Mouse (Mus musculus): ENCODE measurements at regions not wholly inside any gene's neighbourhood (a gene's known extent, or its start where the extent isn't known, plus 50 kb on each side); places are given as distances from the start of the nearest gene placed in this dataset.

GRCm38 (mm10) chr19:49741239-49741638 is 937.2 kb downstream of the Sorcs1 start:
- DNase-seq (ENCODE audit: low read depth, low spot score) = peak; percentile 44

GRCm38 (mm10) chr19:49739483-49740175 is 938.8 kb downstream of the Sorcs1 start:
- no peak for DNase-seq (ENCODE audit: low read depth, low spot score)

- DNase-seq (ENCODE audit: low read depth, low spot score) = no peak
Measured at GRCm38 (mm10) chr19:49697659-49698058, 980.8 kb downstream of the Sorcs1 start.

- DNase-seq (ENCODE audit: low read depth, low spot score) = no peak
Measured at GRCm38 (mm10) chr19:49685588-49686281, 992.7 kb downstream of the Sorcs1 start.

GRCm38 (mm10) chr19:49681204-49681603 is 997.2 kb downstream of the Sorcs1 start:
- no peak for DNase-seq (ENCODE audit: low read depth, low spot score)

GRCm38 (mm10) chr19:49680006-49680405 is 998.4 kb downstream of the Sorcs1 start:
- no peak for DNase-seq (ENCODE audit: low read depth, low spot score)

GRCm38 (mm10) chr19:49675931-49676330 is 1002.5 kb downstream of the Sorcs1 start:
- DNase-seq (ENCODE audit: low read depth, low spot score) = no peak

GRCm38 (mm10) chr19:49629963-49630362 is 1048.5 kb downstream of the Sorcs1 start:
- no peak for DNase-seq (ENCODE audit: low read depth, low spot score)

- no peak for DNase-seq (ENCODE audit: low read depth, low spot score)
Measured at GRCm38 (mm10) chr19:49619920-49620319, 1058.5 kb downstream of the Sorcs1 start.

GRCm38 (mm10) chr19:49615071-49615470 is 1063.4 kb downstream of the Sorcs1 start:
- no peak for DNase-seq (ENCODE audit: low read depth, low spot score)
